Mouse (Mus musculus) kidney, postnatal 14 days (tissue): Measurements from ENCODE around the gene C2cd4b.

ENCODE experiments used
- DNase-seq: peaks from one replicate; pipeline ENCODE4 v3.0.0; 2022; ENCODE audit warnings: mixed read lengths

C2cd4b gene

DNA sequence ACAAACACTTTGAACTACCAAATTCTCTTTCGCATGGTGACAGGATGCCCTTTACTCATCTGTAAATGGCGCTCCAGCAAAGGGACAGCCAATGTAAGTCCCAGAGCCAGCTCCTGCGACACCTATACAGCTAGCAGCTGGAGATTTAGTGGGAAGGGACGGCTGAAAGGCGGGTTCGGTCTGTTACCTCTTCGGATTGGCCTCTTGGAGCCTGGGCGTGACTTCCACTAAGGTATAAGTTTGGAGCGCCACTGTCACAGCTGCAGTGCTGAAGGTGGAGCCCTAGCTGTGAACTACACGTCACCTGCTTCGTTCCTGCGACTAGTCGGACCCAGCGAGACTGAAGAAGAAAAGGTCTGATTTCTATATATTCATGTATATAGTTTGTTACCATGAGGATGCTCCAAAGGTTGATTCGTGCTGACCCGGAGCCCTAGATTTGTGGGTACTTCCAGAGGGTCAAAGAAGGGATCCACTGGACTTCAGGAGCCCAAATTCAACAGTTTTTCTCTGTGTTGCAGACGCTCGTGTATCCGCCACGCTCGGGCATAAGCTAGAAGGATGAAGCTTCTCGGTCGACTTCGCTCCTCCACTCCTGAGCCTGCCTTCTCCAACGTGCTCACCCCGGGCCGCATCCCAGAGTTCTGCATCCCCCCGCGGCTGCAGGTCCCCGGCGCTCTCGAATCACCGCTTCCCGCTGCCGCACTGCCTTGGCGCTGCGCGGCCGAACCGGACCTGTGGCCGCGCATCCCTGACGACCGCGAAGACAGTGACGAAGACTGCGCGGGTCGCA, at the start of gene C2cd4b:
Gene C2cd4b, plus strand, starts transcription at position 275 of the 793 bp plus-strand sequence.
- peak; percentile 51 for DNase-seq

- peak; percentile 67 for DNase-seq
Measured at GRCm38 (mm10) chr9:67711051-67711877, 48.0 kb upstream of the C2cd4b start.

DNA sequence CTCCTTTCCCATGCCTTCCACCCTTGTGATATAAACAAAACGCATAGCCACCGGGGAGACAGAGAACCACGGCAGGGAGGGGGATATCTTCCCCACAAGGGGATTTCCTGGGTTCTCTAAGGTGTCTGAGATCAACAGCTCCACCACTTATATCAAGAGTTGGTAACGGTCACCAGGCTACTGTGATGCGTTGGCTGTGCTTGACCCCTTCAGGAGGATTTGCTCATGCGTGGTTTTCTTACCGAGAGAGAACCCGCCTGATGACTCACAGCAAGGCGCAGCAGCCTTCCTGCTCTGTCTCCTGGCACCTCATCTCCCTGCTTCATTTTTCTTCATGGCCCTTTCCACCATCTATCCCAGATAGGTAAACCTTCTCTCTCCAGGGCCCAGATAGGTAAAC, 47.1 kb upstream of the C2cd4b start:
- DNase-seq: no peak

DNA sequence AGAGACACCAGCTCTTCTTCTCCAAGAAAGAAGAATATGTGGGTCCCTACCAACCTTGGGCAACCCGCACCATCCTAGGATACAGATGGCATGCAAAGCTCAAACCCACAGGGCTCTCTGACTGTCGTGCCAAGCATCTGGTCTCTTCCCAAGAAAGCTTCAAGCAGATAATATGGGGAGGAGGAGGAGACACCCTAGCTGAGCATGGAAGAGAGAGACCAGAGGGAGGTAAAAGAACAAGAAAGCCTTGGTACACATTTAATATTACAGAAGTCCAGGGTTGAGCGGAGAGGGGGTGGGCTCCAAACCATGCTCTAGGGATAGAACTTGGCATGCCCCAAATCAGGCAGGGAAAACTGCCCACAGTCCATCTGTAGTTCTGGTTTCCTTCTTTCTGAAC, 42.2 kb upstream of the C2cd4b start:
- DNase-seq: no peak

DNA sequence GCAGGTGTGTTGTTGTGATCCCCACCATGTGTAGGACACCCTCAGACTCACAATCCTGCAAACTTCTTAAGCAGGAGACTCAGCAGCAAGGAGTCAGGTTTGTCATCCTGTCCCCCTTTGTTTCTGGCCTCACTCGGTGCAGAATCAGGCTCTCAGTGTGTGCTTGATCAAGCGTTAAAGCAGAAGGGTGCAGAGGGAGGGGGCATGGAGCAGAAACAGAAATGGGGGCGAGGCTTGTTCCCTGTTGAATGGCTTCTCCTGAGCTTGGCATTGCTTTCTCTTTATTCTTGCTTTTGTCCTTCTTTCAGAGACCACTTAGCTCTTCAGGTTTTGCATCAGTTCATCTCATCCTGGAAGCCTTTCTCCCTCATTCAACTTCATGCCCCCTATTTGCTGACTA, 40.6 kb upstream of the C2cd4b start:
- no peak for DNase-seq

DNA sequence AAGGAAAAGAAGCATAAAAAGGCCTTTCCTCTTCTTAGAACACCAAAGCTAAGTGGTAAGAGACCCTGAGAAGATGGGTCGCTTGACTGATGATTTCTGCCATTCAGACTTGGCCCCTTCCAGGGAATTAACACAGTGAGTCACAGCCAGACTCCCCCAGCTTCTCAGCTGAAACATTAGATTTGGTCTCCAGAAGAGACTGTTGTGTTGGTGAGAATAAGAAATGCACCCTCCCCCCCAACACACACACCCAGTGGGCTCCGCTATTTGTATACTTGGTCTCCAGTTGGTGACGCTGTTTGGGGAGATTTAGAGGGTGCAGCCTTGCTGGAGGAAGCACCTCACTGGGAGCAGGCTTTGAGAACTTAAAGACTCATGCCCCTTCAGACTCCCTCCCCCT, 39.1 kb upstream of the C2cd4b start:
- DNase-seq: no peak

GRCm38 (mm10) chr9:67722378-67722777, 36.9 kb upstream of the C2cd4b start:
- DNase-seq: no peak

DNA sequence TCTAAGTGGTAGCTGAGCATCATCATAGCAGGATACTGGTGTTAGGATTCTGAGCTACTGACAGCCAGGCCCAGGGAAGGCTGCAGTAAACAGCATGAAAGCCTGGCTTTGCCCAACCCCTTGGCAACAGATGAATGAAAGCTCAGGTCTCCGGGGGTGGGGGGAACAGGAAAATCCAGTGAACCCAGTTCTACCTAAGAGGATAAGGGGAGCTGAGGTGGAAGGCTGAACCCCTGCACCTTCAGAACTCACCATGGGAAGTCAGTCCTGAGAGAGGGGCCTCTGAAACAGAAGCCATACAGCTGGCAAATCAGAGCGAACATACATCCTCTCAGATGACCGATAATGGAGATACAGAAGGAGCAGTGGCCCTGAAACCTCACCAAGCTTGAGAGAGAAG, 34.0 kb upstream of the C2cd4b start:
- DNase-seq: no peak

- DNase-seq: no peak
Measured at GRCm38 (mm10) chr9:67733716-67734115, 25.5 kb upstream of the C2cd4b start.

- peak; percentile 38 for DNase-seq
Measured at GRCm38 (mm10) chr9:67735426-67735825, 23.8 kb upstream of the C2cd4b start.

- DNase-seq: no peak
Measured at GRCm38 (mm10) chr9:67741256-67741655, 18.0 kb upstream of the C2cd4b start.

DNA sequence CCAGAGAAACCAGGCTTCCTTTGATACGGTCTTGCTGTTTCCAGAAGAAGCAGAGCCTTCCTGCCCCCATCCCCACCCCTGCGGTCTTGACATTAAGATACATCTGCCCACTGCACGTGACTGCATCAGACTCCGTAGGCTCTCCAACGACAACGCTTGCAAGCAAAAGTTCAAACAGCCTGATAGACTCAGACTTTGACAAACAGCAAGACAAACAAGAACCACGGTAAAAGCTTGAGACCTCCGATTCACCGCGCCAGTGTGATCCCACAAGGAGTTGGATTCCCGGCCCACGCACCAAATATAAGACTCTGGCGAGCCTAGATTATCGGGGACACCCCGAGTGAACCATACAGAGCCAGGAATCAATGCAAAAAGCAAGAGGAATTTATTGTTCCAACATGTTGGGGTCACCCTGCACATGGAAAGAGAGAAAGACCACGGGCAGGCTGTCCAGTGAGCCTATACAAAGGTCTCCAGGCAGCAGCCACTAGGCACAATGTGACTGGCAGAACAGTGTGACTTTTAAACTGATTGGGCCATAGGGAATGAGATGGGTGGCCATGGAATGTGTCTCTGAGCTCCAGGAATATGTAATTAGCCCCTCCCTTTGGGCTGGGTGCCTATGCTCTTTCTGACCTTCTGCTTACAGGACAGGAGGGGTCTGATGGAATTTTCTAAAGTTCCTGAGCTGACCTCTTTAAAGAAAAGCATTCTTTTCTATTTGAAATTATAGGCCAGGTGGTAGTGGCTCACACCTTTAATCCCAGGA, 5.6 kb upstream of the C2cd4b start:
- no peak for DNase-seq

DNA sequence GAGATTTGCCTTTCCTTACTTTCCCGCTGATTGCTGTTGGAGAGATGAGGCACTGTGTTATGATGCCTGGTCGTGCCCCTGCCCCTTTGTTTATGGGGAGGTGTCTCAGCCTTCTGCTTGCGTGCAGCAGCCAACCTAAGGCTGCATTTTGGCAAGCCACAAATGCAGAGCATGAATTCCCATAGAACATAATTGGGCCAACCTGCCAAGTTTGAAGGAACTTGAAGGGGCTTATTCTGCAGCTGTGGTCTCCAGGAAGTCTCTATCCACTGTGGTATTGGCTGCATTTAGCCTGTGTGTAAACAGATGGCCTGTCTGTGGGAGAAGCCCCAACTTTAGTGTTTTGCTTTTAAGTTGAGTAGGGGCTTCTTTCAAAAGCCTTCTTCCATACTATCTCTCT, 4.5 kb upstream of the C2cd4b start:
- DNase-seq: no peak

DNA sequence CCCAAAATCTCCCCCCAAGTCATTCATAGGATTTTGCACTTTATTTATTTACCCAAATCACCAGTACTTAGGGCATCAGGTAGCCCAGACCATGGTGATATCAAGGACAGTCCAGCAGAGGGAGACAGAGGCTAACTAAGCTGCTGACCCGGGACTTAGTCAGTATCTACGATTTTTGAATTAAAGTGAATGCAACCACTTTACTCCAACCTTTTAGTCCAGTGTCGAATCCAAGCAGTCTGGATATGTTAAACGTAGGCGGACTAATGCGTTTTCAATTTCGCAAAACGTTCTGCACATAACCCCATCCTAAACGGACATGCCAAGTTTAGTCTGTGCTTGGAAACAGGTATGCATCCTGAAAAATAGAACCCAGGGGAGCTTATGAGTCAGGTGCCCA, 551 bp upstream of the C2cd4b start:
- DNase-seq: peak; percentile 72

GRCm38 (mm10) chr9:67759956-67760764, 923 bp downstream of the C2cd4b start:
- DNase-seq: peak; percentile 62

DNA sequence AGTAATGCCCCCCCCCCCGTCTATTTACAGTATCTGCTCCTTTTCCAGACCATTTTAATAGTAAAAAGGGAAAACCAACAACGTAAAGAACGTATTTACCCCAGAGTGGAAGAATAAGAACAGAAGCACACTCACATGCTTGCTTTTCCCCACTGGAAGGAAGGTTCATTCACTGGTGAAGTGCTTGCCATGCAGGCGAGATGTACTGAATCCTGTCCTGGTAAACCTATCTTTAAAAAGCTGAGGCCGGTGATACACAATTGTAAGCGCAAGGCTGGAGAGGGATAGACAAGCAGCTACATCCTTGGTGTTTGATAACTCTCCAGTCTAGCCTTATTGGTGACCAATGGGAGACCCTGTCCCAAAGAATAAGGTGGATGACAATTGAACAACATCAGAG, 1.8 kb downstream of the C2cd4b start:
- no peak for DNase-seq

- no peak for DNase-seq
Measured at GRCm38 (mm10) chr9:67763326-67763725, 4.1 kb downstream of the C2cd4b start.

DNA sequence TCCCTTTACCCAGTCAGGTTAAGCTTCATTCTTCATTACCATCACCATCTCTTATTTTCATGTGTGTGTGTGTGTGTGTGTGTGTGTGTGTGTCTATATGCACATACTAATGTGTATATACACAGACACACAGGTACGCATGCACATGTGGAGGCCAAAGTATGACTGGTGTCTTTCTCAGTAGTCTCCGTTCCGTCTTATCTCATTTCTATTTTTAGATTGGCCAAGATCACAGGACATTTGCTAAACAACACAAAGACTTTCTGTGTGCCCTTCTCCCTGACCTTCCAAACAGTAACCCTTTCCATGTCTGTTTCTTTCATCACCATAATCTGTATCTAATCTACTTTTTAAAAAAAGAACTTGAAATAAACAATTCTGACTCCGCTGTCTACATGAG, 7.2 kb downstream of the C2cd4b start:
- DNase-seq: no peak

DNA sequence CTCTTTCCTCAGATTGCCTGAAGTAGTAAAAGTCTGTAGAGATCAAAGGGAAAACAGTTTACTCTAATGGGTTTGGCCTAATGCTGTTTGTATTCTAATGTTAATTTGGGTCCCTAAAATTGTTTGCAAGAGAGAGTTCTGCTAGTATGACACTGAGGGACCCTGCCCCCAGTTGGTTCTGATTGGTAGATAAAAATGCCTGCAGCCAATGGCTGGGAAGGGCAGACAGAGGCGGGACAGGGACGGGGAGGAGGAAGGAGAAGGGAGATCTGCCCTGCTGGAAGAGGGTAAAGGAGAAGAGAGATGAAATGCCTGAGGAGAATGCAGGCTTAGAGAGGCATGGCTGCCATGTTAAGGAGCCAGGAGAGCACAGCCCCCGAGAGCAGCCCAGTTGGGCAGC, 7.7 kb downstream of the C2cd4b start:
- no peak for DNase-seq

- no peak for DNase-seq
Measured at GRCm38 (mm10) chr9:67768843-67769242, 9.6 kb downstream of the C2cd4b start.

DNA sequence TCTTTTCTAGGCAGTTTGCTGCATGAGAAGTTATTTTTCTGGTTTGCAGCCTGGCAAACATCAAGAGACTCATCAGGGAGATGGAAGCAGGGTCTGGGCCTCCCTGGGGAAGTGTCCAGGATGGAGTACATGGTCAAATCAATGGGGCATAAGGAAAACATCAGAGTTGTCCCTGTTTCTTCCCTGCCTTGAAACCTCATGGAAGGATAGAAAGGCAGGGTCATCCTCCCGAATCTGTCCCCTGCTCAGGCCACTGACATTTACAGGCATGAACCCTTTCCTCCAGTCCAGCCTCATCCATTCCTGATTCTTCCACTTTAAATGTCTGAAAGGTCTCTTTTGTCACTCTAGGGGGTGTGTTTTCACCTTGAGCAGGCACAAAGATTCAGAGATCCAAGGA, 10.2 kb downstream of the C2cd4b start:
- DNase-seq: no peak

GRCm38 (mm10) chr9:67771293-67771692, 12.1 kb downstream of the C2cd4b start:
- no peak for DNase-seq

GRCm38 (mm10) chr9:67774201-67774600, 15.0 kb downstream of the C2cd4b start:
- DNase-seq: no peak
